Mouse (Mus musculus) lung, postnatal 25 days (tissue): ENCODE measurements around the gene Phactr2.

ENCODE experiments used
- DNase-seq: peaks from one replicate; pipeline ENCODE4 v3.0.0; 2022; ENCODE audit warnings: low spot score

The Phactr2 gene

GRCm38 (mm10) chr10:13401971-13402370 lies 72.2 kb downstream of the Phactr2 start:
- no peak for DNase-seq

DNA sequence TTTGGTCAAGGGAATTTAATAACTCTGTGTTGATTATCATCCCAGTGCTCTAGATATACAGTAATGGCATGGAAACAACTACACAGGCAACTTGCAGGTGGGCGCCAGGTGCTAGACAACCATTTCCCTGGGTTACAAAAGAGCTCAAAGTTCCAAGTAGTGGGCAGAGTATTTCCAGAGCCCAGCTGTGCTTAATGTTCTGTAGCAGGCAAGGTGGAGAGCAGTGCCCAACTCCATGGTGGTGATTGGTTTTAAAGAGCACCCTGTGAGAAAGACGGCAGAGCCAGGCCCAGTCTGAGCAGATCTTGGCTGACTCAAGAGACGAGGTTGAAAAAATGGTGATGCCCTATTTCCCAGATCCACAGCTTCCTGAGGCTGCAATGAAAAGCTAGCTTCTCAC lies 78.5 kb downstream of the Phactr2 start:
- DNase-seq, result no peak

- DNase-seq, result no peak
These were observed 80.2 kb downstream of the Phactr2 start for GRCm38 (mm10) chr10:13394000-13394399.

GRCm38 (mm10) chr10:13388116-13388922 lies 85.9 kb downstream of the Phactr2 start:
- peak; percentile 23 for DNase-seq

DNA sequence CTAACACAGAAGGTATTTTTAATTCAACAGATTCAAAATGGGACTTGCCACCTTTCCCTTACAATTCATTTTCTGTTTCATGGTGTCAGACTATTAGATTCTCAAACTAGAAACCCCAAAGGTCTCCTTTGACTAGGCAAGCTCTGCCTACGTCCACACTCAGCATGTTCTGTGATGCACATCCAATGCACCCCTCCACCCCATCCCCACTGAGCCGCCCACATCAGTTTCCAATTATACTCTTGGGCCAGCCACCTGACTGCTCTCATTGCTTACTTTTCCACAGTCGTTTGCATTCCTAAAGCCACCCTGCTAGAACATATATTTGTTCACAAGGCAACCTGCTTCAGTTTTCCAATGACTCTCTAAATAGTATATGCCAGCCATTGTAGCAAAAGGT lies 89.3 kb downstream of the Phactr2 start:
- DNase-seq, result no peak

GRCm38 (mm10) chr10:13377895-13378294 lies 96.3 kb downstream of the Phactr2 start:
- DNase-seq, result no peak

GRCm38 (mm10) chr10:13376428-13377260 lies 97.6 kb downstream of the Phactr2 start:
- no peak for DNase-seq

- peak; percentile 8 for DNase-seq
These were observed 98.4 kb downstream of the Phactr2 start for GRCm38 (mm10) chr10:13375820-13376219.

GRCm38 (mm10) chr10:13369581-13370375 lies 104.4 kb downstream of the Phactr2 start:
- DNase-seq, result no peak

DNA sequence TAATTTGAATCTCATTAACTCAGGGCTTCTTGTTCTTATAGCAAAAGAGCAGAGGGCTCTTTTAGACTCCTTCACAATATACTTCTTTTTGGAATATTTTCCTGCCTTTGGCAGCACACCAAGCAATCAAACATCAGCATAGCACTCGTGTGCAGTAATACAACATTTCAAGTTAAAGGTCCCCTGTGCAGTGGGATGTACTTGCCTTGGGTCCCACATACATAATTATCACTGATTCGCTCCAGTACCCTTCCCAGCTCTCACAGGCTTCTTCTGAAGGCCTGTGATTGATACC lies 110.0 kb downstream of the Phactr2 start:
- no peak for DNase-seq

DNA sequence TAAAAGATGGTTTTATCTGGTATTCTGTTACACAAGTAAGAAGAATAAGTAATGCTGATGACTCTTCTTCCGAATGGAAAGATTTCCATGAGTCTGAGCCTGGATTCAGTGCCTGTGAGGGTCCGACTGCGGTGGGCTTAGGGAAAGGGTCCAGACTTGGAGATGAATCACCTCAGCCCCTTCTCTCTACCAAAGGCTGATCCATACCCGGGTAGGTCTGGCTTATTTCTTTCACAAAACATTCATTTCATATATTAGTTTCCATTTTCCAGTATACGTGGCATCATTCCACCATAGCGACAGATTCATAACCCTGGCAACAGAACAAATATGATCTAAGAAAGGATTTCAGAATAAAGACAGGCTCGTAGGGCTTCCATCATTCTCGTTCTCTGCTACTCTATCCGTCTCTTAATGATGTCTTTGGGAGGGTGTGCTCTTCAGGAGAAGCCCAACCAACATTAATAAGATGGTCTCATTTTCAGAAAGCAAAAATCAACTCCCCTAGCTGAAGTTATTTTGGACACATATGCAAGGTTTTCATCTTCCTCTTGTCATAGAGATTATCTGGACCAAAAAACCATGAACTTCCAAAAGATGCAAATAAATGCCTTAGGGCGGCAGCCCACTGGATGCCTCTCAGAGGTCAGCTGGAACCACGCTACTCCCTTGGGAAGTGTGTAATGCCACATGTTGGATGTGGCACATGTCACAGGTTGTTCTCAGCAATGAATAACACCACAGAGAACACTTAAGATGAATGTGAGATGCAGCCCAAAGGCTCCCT lies 110.5 kb downstream of the Phactr2 start:
- no peak for DNase-seq

DNA sequence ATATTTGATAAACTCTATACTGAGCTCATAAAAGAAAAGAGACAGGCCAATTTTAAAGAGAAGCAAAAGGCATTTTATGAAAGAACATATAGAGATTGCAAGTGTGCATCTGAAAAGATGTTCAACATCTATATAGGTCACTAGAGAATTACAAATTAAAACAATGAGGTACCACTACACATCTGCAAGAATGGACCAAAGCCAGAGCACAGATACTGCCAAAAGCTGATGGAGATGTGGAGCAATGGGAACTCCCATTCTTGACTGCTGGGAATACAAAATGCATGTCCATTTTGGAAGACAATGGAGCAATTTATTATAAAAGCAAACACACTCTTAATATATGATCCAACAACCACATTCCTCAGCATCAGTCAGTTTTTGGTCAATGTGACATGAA lies 113.3 kb downstream of the Phactr2 start:
- DNase-seq, result no peak

DNA sequence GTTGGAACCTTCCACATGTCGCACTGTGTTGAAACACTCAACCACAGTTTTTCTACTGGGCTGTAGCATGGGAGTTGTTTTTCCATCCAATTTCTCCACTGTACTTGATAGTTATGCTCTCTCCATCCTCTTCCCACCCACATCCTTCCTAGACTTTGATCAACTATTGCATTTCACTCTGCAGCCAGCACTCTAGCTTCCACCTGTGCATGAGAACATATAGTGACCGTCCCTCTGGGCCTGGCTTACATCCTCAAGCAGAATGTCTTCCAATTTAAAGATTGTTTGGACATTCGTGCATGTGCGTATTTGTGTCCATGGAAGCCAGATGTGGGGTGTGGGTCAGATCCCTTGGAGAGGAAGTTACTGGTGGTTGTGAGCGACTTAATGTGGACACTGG lies 114.4 kb downstream of the Phactr2 start:
- no peak for DNase-seq

DNA sequence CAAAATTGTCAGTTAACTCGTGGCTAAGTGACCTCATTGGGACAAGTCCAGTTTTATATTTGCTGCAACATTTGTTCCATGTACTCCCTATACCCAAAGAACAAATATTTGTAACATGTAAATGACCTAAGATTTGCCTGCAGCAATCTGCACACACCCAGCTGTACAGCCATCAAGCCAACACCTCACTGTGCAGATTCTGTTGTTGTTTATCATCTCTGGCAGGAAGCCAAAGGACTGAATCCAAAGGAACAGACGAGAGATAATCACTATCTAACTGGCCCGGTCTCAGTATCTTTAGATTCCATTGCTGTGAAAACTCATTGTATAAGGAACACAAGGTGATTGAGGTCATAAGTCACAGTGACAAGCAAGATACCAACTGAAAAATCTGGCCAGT lies 115.5 kb downstream of the Phactr2 start:
- peak; percentile 15 for DNase-seq

GRCm38 (mm10) chr10:13346609-13347290 lies 127.5 kb downstream of the Phactr2 start:
- no peak for DNase-seq

- no peak for DNase-seq
These were observed 133.6 kb downstream of the Phactr2 start for GRCm38 (mm10) chr10:13340583-13340982.

DNA sequence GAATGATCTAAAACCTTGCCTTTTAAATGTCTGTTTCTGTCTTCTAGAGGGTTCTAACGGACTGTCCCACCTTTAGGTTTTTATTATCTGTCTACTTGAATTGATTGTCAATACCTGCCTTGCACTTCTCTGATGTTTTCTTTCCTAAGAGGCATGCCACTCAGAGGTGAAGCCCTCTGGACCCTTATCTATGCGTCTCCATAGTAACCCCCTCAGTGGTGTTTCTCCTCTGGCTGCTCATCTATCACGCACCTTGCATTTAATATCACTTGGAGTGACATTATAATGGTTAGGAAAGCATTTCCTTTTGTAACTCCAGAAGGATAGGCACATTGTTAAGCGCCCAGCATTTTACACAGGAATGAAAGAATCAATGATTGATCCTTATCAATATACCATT lies 137.2 kb downstream of the Phactr2 start:
- no peak for DNase-seq

DNA sequence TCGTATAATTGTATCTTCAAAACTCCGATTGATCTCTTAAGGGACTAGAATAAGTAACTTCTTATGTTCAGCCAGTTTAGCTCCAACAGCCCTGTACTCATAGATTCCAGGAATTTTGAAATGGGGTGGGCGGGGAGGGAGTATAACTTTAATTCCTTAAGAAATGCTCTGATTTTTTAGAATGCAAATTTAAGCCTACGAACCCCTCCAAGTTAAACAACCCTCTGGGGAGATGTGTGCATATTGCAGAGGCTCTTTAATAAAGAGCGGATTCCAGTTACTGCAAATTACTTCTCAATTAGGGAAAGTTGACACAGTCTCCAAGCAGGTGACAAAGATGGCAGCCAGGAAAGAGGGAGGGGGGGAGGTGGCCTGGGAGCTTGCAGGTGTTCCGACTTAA lies 138.4 kb downstream of the Phactr2 start:
- DNase-seq, result no peak

DNA sequence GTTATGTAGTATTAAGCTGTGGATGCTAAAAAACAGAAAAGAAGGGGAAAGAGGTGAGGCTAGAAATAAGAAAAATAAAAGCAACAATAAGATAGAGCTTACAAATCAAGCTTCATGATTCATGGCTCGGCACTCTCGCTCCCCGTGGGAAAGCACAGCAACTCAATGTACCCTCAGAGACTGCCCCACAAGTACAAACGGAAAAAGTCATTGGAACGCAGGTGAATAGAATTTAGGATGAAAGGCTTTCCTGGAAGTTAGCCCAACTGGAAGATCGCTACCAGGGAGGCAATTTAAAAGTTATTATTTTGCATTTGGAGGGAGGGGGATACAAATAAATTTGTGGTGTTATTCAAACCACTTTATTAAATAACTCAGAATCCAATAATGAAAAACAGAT lies 138.9 kb downstream of the Phactr2 start:
- DNase-seq, result no peak

DNA sequence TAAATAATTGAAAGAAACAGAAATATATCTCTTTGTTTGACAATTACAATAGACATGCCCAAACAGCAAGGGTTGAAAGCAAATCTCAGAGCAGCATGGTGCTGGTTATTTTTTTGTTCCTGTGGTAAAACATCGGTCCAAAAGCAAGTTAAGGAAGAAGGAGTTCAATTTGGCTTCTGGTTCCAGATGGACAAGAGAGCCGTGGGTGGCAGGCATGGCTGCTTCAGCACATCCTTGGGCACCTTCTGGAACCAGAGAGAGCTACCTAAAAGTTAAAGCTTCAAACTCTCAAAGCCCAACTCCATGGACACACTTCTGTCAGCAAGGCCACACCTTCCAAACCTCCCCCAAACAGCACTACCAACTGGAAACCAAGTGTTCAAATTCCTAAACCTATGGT lies 140.4 kb downstream of the Phactr2 start:
- DNase-seq, result no peak

GRCm38 (mm10) chr10:13332985-13333384 lies 141.2 kb downstream of the Phactr2 start:
- no peak for DNase-seq
